Mouse (Mus musculus): Measurements from ENCODE around the gene Edem2. TPM values are rescaled to one million over a fixed set of nuclear protein-coding genes. Genes with fewer than 3 reads are reported as not detected.

Edem2 gene
- polyA plus RNA-seq, 1 experiment from 2014 or later = 44.8 TPM

GRCm38 (mm10) chr2:155680591-155680990, 48.7 kb downstream of the Edem2 start:
- Histone ChIP-seq H3K4me3 (ENCODE audit: low read length) (no peak overlapping the region), H3K4me2 (replicated peaks; ENCODE audit: low read depth, low read length) (no peak overlapping the region), H3K27ac (ENCODE audit: low read length) (no peak overlapping the region), H3K9me3 (ENCODE audit: low read length) (no peaks in the 10 kb centered on the region), H3K36me3 (ENCODE audit: insufficient read depth, low read length) (no peaks in the 10 kb centered on the region), H3K4me1 (ENCODE audit: insufficient read depth, low read length) (no peaks in the 10 kb centered on the region), H3K27me3 (ENCODE audit: insufficient read depth, low read length) (no peaks in the 10 kb centered on the region), H3K9ac (replicated peaks; ENCODE audit: low read length) (no peak overlapping the region)
- ATAC-seq (ENCODE audit: low FRiP score, low TSS enrichment) = no peak
- 69% methylated on average over 5 of the region's 5 CpGs for WGBS

DNA sequence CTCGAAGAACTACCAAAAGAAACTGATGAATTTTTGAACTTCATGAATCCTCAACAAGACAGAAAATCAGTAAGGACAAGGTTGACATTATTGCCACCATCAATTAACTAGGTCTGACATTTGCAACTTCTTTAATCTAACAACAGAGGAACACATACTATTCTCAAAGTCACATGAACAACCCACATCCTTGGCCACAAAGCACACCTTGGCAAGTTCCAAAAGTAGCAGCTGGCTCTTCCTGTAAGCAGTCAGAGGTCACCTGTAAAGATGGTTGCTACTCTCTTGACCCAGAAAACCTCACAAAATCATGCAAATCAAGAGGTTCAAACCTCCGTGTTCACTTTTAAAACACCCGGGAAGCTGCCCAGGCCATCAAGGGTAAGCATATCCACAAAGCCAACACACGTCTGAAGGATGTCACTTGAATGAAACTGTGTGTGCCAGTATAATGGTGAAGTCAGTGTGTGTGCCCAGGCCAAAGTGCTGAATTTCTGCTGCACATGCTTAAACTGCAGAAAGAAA, 49.6 kb downstream of the Edem2 start:
- 86% methylated on average over 4 of the region's 4 CpGs for WGBS

GRCm38 (mm10) chr2:155675118-155675517, 54.2 kb downstream of the Edem2 start:
- H3K4me2 ChIP-seq (replicated peaks; ENCODE audit: low read depth, low read length) = no peak overlapping the region
- H3K27ac ChIP-seq (ENCODE audit: low read length) = no peak overlapping the region
- WGBS = 64% methylated on average over 4 of the region's 4 CpGs
- no peak overlapping the region for H3K9ac ChIP-seq (replicated peaks; ENCODE audit: low read length)
- H3K4me1 ChIP-seq (ENCODE audit: insufficient read depth, low read length) = no peaks in the 10 kb centered on the region
- no peaks in the 10 kb centered on the region for H3K27me3 ChIP-seq (ENCODE audit: insufficient read depth, low read length)
- no peak for ATAC-seq (ENCODE audit: low FRiP score, low TSS enrichment)
- no peaks in the 10 kb centered on the region for H3K9me3 ChIP-seq (ENCODE audit: low read length)
- peaks cover 18% of the 10 kb centered on the region; the same call in 1 of the 2 replicates for H3K36me3 ChIP-seq (ENCODE audit: insufficient read depth, low read length)
- H3K4me3 ChIP-seq (ENCODE audit: low read length) = no peak overlapping the region

More for the DNA sequence above, 49.6 kb downstream of the Edem2 start:
- Histone ChIP-seq H3K9ac (replicated peaks; ENCODE audit: low read length) (no peak overlapping the region), H3K9me3 (ENCODE audit: low read length) (no peaks in the 10 kb centered on the region), H3K4me2 (replicated peaks; ENCODE audit: low read depth, low read length) (no peak overlapping the region), H3K36me3 (ENCODE audit: insufficient read depth, low read length) (no peaks in the 10 kb centered on the region), H3K4me3 (ENCODE audit: low read length) (no peak overlapping the region), H3K4me1 (ENCODE audit: insufficient read depth, low read length) (no peaks in the 10 kb centered on the region), H3K27me3 (ENCODE audit: insufficient read depth, low read length) (no peaks in the 10 kb centered on the region), H3K27ac (ENCODE audit: low read length) (no peak overlapping the region)
- ATAC-seq (ENCODE audit: low FRiP score, low TSS enrichment) = no peak

- no peak for ATAC-seq (ENCODE audit: low FRiP score, low TSS enrichment)
Observed at GRCm38 (mm10) chr2:155673546-155673945, 55.7 kb downstream of the Edem2 start.

DNA sequence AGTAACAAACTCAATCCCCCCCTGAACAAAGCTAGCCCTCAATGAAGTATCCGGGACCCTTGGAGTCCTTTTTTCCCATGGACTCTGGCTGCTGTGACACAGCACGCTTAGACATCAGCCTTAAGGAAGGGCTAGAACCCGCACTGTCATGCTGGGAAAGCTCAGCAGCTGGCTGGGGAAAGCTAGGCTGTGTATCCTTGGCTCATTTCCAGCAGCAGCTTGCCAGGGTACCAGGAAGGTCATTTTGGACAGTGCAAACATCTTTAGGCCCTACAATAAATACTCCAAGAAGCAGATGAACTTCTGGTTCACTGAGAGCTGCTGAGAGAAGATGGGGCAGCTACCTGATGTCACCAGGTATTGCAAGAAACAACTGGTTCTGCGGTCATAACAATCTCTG, 58.0 kb downstream of the Edem2 start:
- peaks cover 32% of the 10 kb centered on the region for H3K36me3 ChIP-seq (ENCODE audit: insufficient read depth, low read length)
- no peaks in the 10 kb centered on the region for H3K4me1 ChIP-seq (ENCODE audit: insufficient read depth, low read length)
- H3K4me2 ChIP-seq (replicated peaks; ENCODE audit: low read depth, low read length) = no peak overlapping the region
- no peaks in the 10 kb centered on the region for H3K27me3 ChIP-seq (ENCODE audit: insufficient read depth, low read length)
- WGBS = 77% methylated on average over 4 of the region's 4 CpGs
- no peak overlapping the region for H3K4me3 ChIP-seq (ENCODE audit: low read length)
- H3K9me3 ChIP-seq (ENCODE audit: low read length) = no peaks in the 10 kb centered on the region
- no peak for ATAC-seq (ENCODE audit: low FRiP score, low TSS enrichment)
- H3K27ac ChIP-seq (ENCODE audit: low read length) = no peak overlapping the region
- no peak overlapping the region for H3K9ac ChIP-seq (replicated peaks; ENCODE audit: low read length)

More at GRCm38 (mm10) chr2:155673546-155673945, 55.7 kb downstream of the Edem2 start:
- 20% methylated on average over 2 of the region's 2 CpGs for WGBS
- Histone ChIP-seq H3K36me3 (ENCODE audit: insufficient read depth, low read length) (peaks cover 21% of the 10 kb centered on the region), H3K4me3 (ENCODE audit: low read length) (no peak overlapping the region), H3K9ac (replicated peaks; ENCODE audit: low read length) (no peak overlapping the region), H3K27me3 (ENCODE audit: insufficient read depth, low read length) (no peaks in the 10 kb centered on the region), H3K27ac (ENCODE audit: low read length) (no peak overlapping the region), H3K4me2 (replicated peaks; ENCODE audit: low read depth, low read length) (no peak overlapping the region), H3K4me1 (ENCODE audit: insufficient read depth, low read length) (no peaks in the 10 kb centered on the region), H3K9me3 (ENCODE audit: low read length) (no peaks in the 10 kb centered on the region)

DNA sequence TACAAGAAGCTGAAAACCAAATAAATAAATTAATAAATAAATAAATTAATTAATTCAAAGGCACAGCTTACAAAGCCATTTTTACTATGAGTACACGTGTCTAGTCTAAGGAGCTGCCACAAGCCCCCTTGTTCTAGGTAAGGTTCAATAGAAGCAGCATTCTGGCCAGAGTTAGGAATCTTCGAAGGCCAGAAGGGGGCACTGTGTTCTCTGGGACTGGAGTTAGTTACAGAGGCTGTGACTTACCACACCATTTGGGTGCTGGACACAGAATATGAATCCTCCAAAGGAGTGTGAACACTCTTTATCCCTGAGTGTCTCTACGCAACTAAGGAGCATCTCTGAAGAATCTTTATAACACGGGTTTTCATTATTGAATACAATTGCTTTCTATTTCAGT, 60.8 kb downstream of the Edem2 start:
- 85% methylated on average over 4 of the region's 4 CpGs for WGBS

GRCm38 (mm10) chr2:155667881-155668280, 61.4 kb downstream of the Edem2 start:
- Histone ChIP-seq H3K9ac (replicated peaks; ENCODE audit: low read length) (no peak overlapping the region), H3K27me3 (ENCODE audit: insufficient read depth, low read length) (no peaks in the 10 kb centered on the region), H3K4me2 (replicated peaks; ENCODE audit: low read depth, low read length) (no peak overlapping the region), H3K36me3 (ENCODE audit: insufficient read depth, low read length) (peaks cover 43% of the 10 kb centered on the region), H3K4me3 (ENCODE audit: low read length) (no peak overlapping the region), H3K27ac (ENCODE audit: low read length) (no peak overlapping the region), H3K9me3 (ENCODE audit: low read length) (no peaks in the 10 kb centered on the region), H3K4me1 (ENCODE audit: insufficient read depth, low read length) (no peaks in the 10 kb centered on the region)
- ATAC-seq (ENCODE audit: low FRiP score, low TSS enrichment) = no peak
- 97% methylated on average over 8 of the region's 8 CpGs for WGBS

More for the DNA sequence above, 60.8 kb downstream of the Edem2 start:
- no peaks in the 10 kb centered on the region for H3K9me3 ChIP-seq (ENCODE audit: low read length)
- H3K36me3 ChIP-seq (ENCODE audit: insufficient read depth, low read length) = peaks cover 43% of the 10 kb centered on the region
- no peaks in the 10 kb centered on the region for H3K27me3 ChIP-seq (ENCODE audit: insufficient read depth, low read length)
- H3K4me1 ChIP-seq (ENCODE audit: insufficient read depth, low read length) = no peaks in the 10 kb centered on the region
- no peak overlapping the region for H3K4me2 ChIP-seq (replicated peaks; ENCODE audit: low read depth, low read length)
- H3K4me3 ChIP-seq (ENCODE audit: low read length) = no peak overlapping the region
- no peak overlapping the region for H3K27ac ChIP-seq (ENCODE audit: low read length)
- ATAC-seq (ENCODE audit: low FRiP score, low TSS enrichment) = no peak
- no peak overlapping the region for H3K9ac ChIP-seq (replicated peaks; ENCODE audit: low read length)

DNA sequence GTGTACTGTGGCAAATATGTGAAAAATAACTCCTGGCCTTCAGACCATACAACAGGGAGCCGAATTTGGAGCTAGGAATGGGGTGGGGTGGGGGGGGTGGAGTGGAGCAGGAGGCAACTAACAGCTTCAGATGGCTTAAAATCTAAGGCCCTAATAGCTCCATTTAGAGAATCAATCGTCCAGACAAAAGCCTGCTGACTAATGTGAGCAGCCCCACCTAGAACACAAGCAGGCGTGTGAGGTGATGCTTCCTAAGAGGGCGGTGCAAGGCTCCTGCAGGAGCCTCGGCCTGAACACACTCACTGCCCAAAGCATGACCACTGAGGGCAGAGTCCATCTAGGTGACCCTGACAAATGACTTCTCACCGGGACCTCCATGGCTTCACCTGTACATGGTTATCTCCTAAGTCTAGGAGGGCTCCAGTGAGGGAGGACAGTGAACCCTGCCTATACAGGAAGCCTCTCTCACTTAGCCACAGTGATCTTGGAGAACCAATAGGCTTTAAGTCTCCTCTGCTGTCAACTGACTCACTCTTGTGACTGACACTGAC, 65.3 kb downstream of the Edem2 start:
- 87% methylated on average over 6 of the region's 6 CpGs for WGBS
- Histone ChIP-seq H3K9me3 (ENCODE audit: low read length) (no peaks in the 10 kb centered on the region), H3K27ac (ENCODE audit: low read length) (no peak overlapping the region), H3K4me1 (ENCODE audit: insufficient read depth, low read length) (no peaks in the 10 kb centered on the region), H3K27me3 (ENCODE audit: insufficient read depth, low read length) (no peaks in the 10 kb centered on the region), H3K36me3 (ENCODE audit: insufficient read depth, low read length) (peaks cover 37% of the 10 kb centered on the region), H3K4me2 (replicated peaks; ENCODE audit: low read depth, low read length) (no peak overlapping the region), H3K4me3 (ENCODE audit: low read length) (no peak overlapping the region), H3K9ac (replicated peaks; ENCODE audit: low read length) (no peak overlapping the region)
- ATAC-seq (ENCODE audit: low FRiP score, low TSS enrichment) = no peak

DNA sequence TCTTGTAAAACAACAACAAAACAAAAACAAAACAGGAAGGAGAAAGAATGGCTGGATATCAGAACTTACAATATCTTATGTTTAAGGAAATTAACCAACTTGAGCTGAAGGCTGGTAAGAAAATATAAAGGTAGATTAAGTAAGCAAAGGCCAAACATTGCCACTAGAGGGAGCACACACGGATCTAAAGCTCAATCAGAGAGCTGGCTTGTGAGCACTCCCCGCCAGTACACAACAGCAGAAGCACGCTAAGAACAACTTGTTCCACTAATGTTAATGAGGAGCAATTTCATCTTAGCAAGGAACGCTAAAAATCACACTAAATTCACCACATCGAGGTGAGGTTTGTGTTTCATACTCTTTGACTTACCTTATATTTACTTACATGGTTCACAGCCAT, 66.2 kb downstream of the Edem2 start:
- no peaks in the 10 kb centered on the region for H3K4me1 ChIP-seq (ENCODE audit: insufficient read depth, low read length)
- WGBS = 19% methylated on average over 5 of the region's 5 CpGs
- no peak for ATAC-seq (ENCODE audit: low FRiP score, low TSS enrichment)
- no peaks in the 10 kb centered on the region for H3K27me3 ChIP-seq (ENCODE audit: insufficient read depth, low read length)
- H3K9ac ChIP-seq (replicated peaks; ENCODE audit: low read length) = no peak overlapping the region
- peaks cover 36% of the 10 kb centered on the region for H3K36me3 ChIP-seq (ENCODE audit: insufficient read depth, low read length)
- no peak overlapping the region for H3K4me2 ChIP-seq (replicated peaks; ENCODE audit: low read depth, low read length)
- no peak overlapping the region for H3K27ac ChIP-seq (ENCODE audit: low read length)
- no peaks in the 10 kb centered on the region for H3K9me3 ChIP-seq (ENCODE audit: low read length)
- no peak overlapping the region for H3K4me3 ChIP-seq (ENCODE audit: low read length)

DNA sequence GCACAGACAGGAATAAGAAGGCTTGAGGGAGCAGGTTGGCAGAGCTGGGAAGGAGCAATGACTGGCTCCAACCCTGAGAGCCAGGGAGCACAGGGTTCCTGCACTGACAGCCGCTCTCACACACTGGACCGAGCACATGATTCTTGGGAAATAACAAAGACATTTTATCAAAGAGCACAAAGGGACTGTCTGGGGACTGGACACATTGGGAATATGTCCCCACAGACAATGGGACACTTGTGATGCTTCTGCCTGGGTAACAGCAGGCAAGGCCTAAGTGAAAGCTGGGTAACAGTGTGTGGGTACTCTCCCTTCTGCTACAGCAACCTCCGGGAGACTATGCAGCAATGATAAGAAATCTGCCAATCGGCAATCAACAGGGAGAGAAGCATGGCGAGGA, 66.9 kb downstream of the Edem2 start:
- Histone ChIP-seq H3K9me3 (ENCODE audit: low read length) (no peaks in the 10 kb centered on the region), H3K27ac (ENCODE audit: low read length) (no peak overlapping the region), H3K27me3 (ENCODE audit: insufficient read depth, low read length) (no peaks in the 10 kb centered on the region), H3K9ac (replicated peaks; ENCODE audit: low read length) (no peak overlapping the region), H3K4me3 (ENCODE audit: low read length) (no peak overlapping the region), H3K4me1 (ENCODE audit: insufficient read depth, low read length) (no peaks in the 10 kb centered on the region), H3K4me2 (replicated peaks; ENCODE audit: low read depth, low read length) (no peak overlapping the region), H3K36me3 (ENCODE audit: insufficient read depth, low read length) (peaks cover 38% of the 10 kb centered on the region)
- 96% methylated on average over 5 of the region's 5 CpGs for WGBS
- no peak for ATAC-seq (ENCODE audit: low FRiP score, low TSS enrichment)

All from kidney, embryonic 16.5 days (tissue).